Mouse (Mus musculus) E14TG2a.4 (cell line): ENCODE measurements at regions not wholly inside any gene's neighbourhood (a gene's known extent, or its start where the extent isn't known, plus 50 kb on each side); places are given as distances from the start of the nearest gene placed in this dataset.

Experiments used
- CTCF ChIP-seq: conservative IDR thresholded peaks from 2 replicates; pipeline ENCODE4 v1.5.1; 2014; ENCODE audit warnings: low read length
- NANOG ChIP-seq: IDR thresholded peaks from 2 replicates; pipeline ENCODE4 v1.6.1; 2014; ENCODE audit warnings: borderline replicate concordance, low read length, mixed read lengths

DNA sequence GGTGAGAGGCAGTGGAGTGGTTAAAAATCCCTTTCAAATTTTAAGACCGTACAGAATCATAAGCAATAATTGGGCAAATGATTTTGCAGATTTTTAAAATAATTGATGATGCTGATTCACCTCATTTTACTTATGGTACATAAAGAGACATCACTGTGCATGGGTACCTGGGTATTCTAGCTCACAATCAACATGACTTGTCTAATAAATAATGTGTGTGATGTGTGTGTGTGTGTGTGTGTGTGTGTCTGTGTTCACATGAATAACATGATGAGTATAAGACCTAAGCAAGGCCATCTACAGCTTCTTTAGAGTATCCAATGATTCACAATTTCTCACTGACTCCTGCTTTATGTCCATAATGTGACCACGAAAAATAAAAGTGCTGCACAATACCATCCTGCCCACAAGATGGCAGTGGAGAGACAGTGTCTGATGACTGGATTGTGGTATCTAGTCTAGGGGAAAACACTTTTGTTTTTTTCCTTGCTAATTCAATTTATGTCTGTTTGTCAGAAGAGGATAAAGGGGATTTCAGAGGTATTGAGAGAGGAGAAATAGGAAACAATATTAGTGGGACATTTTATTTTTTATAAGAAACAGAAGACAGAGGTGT is 1434.7 kb upstream of the Cdh8 start:
- TF ChIP-seq CTCF (peak; percentile 77), NANOG (no peak)
